Mouse (Mus musculus): Measurements from ENCODE around the gene Fabp3. TPM values are rescaled to one million over a fixed set of nuclear protein-coding genes. Genes with fewer than 3 reads are reported as not detected.

The Fabp3 gene
- polyA plus RNA-seq (2012; rRNA removed; ENCODE audit: low replicate concordance) = 12.3 and 73.1 TPM in 2 replicates

DNA sequence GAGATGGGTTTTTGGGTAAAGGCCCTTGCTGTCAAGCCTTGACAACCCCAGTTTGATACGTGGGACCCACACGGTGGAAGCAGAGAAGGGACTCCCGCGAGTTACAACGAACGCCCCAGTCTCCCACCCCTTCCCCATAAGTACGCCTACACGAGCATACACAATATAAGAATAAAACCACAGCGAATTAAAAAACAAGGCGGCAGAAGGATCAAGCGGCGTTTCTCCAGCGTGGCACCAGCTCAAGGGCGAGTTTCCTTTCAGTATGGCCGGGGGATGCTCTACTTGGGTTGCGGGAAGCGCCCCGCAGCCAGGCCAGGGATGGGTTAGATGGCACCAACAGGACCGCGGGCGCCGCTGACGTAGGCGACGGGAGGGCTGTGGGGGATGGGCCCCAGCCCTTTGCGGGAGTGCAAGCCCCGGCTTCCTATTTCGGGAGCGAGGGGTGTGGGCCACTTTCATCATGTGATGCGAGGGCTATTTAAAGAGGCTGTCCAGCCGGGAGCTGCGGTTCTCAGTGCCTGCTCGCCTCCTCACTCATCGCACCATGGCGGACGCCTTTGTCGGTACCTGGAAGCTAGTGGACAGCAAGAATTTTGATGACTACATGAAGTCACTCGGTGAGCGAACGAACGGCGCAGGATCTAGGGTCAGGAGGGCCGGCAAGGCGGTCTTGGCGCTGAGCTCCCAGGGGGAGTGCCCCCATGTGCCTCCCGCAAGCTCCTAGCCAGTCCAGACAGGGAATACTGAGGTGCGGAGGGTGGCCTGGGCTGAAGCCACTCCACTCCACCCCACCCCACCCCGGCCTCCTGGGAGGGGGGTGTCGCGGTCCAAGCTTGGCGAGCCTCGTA, at the start of gene Fabp3, which contains the start of gene Gm10570:
Fabp3 (plus strand) TSS at position 365 of the 851 bp plus-strand sequence.
Gm10570 (minus strand) TSS at position 444 of the 851 bp plus-strand sequence.

DNA sequence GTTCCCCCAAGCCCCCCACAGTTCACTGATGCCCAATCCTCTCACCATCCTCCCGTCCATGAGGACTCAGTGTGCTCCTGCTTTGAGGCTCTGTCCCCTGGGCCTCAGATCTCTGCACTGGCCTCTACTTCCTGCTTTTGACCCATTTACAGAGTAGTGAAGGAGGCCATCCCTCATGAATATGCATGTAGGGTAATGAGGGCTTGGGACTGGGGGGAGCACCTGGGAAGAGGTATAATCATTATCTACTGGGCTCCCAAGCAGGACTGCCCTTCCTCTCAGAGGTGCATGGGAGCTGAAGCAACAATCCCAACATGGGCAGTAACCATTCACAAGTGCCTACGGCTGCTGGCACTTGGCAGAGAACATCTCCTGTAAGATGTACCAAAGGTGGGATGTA, 29.3 kb upstream of the Fabp3 start, which contains the start of gene Serinc2:
Serinc2 (minus strand) TSS at position 101 of the 400 bp plus-strand sequence.

DNA sequence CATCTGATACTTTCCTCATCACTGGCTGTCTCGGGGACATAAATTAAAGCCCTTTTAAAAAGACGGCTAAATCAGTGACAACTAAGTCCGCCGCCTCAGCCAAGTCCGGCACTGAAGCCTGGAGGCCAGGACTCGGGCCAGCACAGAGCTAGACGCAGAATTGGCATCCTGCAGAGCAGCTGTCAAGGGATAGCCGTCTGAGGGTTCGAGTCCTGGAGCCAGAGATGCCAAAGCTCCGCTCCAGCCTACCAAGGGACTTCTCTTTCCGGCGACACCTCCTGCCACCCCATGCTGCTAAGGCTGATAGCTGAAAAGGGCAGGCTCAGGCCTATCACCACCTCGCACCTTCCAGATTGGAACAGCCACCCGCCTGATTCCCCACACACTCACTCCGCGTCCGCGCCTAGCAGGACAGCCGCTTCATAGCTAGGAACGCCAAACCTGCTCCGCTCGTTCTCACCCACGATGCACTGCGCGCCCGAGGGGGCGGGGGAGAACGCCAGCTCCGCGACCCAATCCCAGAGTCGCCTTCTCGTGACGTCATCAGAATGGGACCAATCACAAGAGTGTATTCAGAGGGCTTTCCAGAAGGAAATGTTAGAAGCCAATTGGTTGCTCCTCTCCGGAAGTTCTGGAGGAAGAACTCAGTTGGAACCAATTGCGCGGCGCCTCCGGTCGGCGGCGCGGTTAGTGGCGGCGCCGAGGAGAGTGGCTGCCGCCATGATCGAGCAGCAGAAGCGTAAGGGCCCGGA, 51.3 kb downstream of the Fabp3 start, which contains the start of the genes Zcchc17 and Snrnp40:
Zcchc17 (minus strand) TSS at position 458 of the 752 bp plus-strand sequence.
Snrnp40 (plus strand) TSS at position 647 of the 752 bp plus-strand sequence.

Other genes with a start within 250 kb of the Fabp3 start
- gene Pef1, start 206.0 kb upstream of the Fabp3 start, polyA plus RNA-seq (2012; rRNA removed; ENCODE audit: low replicate concordance) = 140 and 212 TPM in 2 replicates
- 0.54 and 1.0 TPM in 2 replicates for gene Hcrtr1, start 169.2 kb upstream of the Fabp3 start, polyA plus RNA-seq (2012; rRNA removed; ENCODE audit: low replicate concordance)
- gene Tinagl1, start 133.5 kb upstream of the Fabp3 start, polyA plus RNA-seq (2012; rRNA removed; ENCODE audit: low replicate concordance) = 126 and 246 TPM in 2 replicates
- not detected in 2 replicates for gene Gm853, start 86.2 kb upstream of the Fabp3 start, polyA plus RNA-seq (2012; rRNA removed; ENCODE audit: low replicate concordance)
- gene Serinc2, start 29.4 kb upstream of the Fabp3 start, polyA plus RNA-seq (2012; rRNA removed; ENCODE audit: low replicate concordance) = 0.56 and 50.5 TPM in 2 replicates
- gene Gm10570, start 79 bp downstream of the Fabp3 start, polyA plus RNA-seq (2012; rRNA removed; ENCODE audit: low replicate concordance) = 0.32 TPM in 1 of 2 replicates, not detected in the other
- gene Zcchc17, start 51.3 kb downstream of the Fabp3 start, polyA plus RNA-seq (2012; rRNA removed; ENCODE audit: low replicate concordance) = 29.3 and 34.8 TPM in 2 replicates
- 23.3 and 48.8 TPM in 2 replicates for gene Snrnp40, start 51.5 kb downstream of the Fabp3 start, polyA plus RNA-seq (2012; rRNA removed; ENCODE audit: low replicate concordance)